Mouse (Mus musculus) spleen, postnatal 36 days (tissue): ENCODE data around the gene Ybx1.
A peak's percentile ranks its signal among the peaks of the same experiment; 100 is the strongest.

Experiments
- DNase-seq, 2 experiments: peaks; one replicate each; pipeline ENCODE4 v3.0.0; 2022; ENCODE audit warnings: low spot score in 2 of 2, mixed read lengths in 1 of 2

The Ybx1 gene

DNA sequence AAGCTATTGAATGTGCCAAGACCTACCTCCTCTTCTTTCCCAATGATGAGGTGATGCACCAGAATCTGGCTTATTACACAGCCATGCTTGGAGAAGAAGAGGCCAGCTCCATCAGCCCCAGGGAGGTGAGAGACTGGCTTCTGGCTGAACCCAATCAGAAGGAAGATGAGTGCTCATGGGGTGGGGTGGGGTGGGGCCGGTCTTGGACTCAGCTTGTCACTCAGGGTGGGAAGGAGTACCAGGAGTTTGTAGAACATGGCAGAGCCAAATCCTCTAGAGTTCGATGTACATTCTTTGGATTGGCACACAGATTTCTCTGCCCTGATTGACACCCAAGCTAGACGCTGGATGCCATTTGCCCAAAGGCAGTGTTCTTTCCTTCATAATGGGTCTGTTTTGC is 55.7 kb downstream of the Ybx1 start:
- DNase-seq = no peak

DNA sequence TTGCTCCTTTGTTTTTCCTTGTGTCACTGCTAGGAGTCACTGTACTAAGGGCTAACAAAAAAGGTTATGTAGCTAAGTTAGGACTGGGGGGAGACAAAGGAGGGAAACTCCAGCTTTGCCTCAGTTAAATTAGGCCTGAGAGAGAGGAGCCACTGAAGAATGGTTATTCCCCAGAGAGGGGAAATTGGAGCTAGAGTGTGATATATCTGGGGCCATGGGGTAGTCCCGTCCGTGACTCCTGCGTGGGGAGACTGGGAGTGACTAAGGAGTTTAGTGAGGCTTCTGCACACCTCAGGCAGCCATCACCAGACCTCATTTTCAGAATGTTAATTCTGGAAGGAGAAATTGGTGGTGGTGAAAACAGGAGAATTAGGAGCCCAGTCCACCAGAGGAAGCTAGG is 60.1 kb downstream of the Ybx1 start:
- DNase-seq = no peak

DNA sequence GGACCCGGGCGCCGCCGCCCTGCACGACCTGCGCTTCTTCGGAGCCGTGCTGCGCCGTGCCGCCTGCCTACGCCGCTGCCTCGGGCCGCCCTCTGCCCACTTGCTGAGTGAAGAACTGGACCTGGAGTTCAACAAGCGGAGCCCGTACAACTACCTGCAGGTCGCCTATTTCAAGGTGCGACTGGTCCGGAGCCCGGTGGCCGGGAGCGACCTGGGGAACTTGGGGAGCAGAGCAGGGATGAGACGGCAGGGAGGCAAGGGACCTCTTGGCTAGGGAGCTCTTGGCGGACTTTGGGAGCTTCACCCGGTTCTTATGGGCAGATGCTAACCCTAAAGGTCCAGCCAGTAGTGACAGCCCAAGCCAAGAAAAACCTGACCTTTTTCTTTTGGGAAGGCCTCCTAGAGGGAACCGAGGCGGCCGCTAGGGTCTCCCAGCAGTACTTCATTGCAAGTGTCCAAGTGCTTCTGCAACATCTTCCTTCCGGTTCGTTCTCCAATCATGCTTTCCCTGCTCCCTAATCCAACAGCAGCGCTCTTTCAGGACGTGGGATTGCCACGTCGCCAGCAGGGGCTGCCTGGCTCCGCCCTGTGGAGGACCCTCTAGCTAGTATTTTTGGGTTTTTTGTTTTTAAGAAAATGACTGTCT is 61.0 kb downstream of the Ybx1 start:
- DNase-seq = no peak

DNA sequence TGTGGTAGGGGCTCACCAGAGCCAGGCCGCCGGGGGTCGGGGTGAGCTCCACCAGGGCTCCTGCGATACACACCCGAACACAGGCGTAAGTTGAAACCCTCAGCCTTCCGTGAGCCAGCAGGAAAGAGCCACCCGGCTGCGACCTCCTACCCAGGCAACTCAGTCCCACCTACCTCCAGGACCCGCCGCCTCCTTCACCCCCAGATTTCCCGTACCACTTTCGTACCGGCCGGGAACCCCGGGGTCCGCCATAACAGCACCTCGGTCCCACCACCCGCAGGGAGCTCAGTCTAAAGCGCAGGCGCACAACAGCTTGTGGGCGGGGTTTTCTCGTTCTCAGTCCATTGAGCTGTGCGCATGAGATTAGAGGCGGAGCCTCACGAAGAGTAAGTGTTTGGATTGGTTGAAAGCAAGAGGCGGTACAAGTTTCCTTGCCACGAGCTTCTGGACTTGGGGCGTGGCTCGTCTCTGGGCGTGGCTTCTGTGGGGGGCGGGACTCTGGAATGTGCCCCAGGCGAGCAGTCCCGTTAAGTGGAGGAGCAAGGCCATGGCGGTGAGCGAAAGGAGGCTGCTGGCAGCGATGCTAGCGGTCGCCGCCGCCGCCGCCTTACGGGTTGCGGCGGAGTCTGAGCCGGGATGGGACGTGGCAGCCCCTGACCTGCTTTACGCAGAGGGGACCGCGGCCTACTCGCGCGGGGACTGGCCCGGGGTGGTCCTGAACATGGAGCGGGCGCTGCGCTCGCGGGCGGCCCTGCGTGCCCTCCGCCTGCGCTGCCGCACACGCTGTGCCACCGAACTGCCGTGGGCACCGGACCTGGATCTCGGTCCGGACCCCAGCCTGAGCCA is 61.8 kb downstream of the Ybx1 start, which contains the start of the genes AU022252 and P3h1:
TSS of gene AU022252 (minus strand) at position 303 of the 846 bp plus-strand sequence.
TSS of gene P3h1 (plus strand) at position 506 of the 846 bp plus-strand sequence.
- DNase-seq = peak; percentile 99 to 100
